Mouse (Mus musculus) forebrain, embryonic 13.5 days (tissue): ENCODE measurements around the gene Nubp1. TPM values are rescaled to one million over a fixed set of nuclear protein-coding genes. Genes with fewer than 3 reads are reported as not detected.

Source experiments
- ATAC-seq: fragments of 200-750 bp; cut with Nextera tagmentation; 2 replicates; pipeline ENCODE4 v1.8.0; 2017
- H3K27ac ChIP-seq: fragments of 300-500 bp; sonication (generic); 2 replicates; pipeline ENCODE4 v1.5.1; 2015; ENCODE audit warnings: inconsistent platforms, mild to moderate bottlenecking, moderate library complexity
- H3K27me3 ChIP-seq: fragments of 300-500 bp; sonication (generic); 2 replicates; pipeline ENCODE4 v1.6.1; 2015; ENCODE audit warnings: mild to moderate bottlenecking, inconsistent platforms
- H3K36me3 ChIP-seq: fragments of 300-500 bp; sonication (generic); 2 replicates; pipeline ENCODE4 v1.6.1; 2015; ENCODE audit warnings: mild to moderate bottlenecking, inconsistent platforms; ENCODE audit not compliant: poor library complexity, severe bottlenecking
- H3K4me1 ChIP-seq: fragments of 300-500 bp; sonication (generic); 2 replicates; pipeline ENCODE4 v1.6.1; 2015; ENCODE audit warnings: inconsistent platforms
- H3K4me2 ChIP-seq: fragments of 300-500 bp; sonication (generic); 2 replicates; pipeline ENCODE4 v1.6.1; 2015; ENCODE audit warnings: inconsistent platforms, mild to moderate bottlenecking, moderate library complexity
- H3K4me3 ChIP-seq: fragments of 300-500 bp; sonication (generic); 2 replicates; pipeline ENCODE4 v1.5.1; 2015; ENCODE audit warnings: mild to moderate bottlenecking, inconsistent platforms
- H3K9ac ChIP-seq: fragments of 300-500 bp; sonication (generic); 2 replicates; pipeline ENCODE4 v1.6.1; 2015; ENCODE audit warnings: mild to moderate bottlenecking, inconsistent platforms
- H3K9me3 ChIP-seq: fragments of 300-500 bp; sonication (generic); replicated peaks from 2 replicates; pipeline ENCODE4 v1.6.1; 2016; ENCODE audit warnings: inconsistent platforms
- WGBS: fragments of 180-500 bp; shearing (Covaris S2); methylation state at CpG from one replicate; pipeline ENCODE4 v1.1.7; 2015; 5-methylcytosine and 5-hydroxymethylcytosine counted together
- polyA plus RNA-seq: library from polyadenylated mRNA; unstranded; fragments of >200 nt; fragmentation: Nextera tagmentation; extraction: Ambion mirVana; gene quantifications from 2 replicates; pipeline ENCODE4 v1.2.1, GENCODE M21; 2015

The Nubp1 gene
- 51.9 and 56.4 TPM in 2 replicates for polyA plus RNA-seq

GRCm38 (mm10) chr16:10411764-10412746 lies at the start of gene Nubp1:
Nubp1 (plus strand) TSS chr16:10411948.
- WGBS, result 2% methylated on average over 56 of the region's 56 CpGs

GRCm38 (mm10) chr16:10363061-10363460 lies 48.7 kb upstream of the Nubp1 start:
- Histone ChIP-seq H3K36me3 (no peaks in the 10 kb centered on the region), H3K27me3 (peaks cover 4% of the 10 kb centered on the region; the same call in 1 of the 2 replicates), H3K27ac (no peak overlapping the region), H3K4me3 (no peak overlapping the region), H3K9me3 (no peaks in the 10 kb centered on the region), H3K9ac (no peak overlapping the region), H3K4me1 (peaks cover 14% of the 10 kb centered on the region), H3K4me2 (no peak overlapping the region)
- no peak for ATAC-seq
- 73% methylated on average over 1 of the region's 1 CpGs for WGBS

More at GRCm38 (mm10) chr16:10411764-10412746, at the start of gene Nubp1:
- Histone ChIP-seq H3K27ac (peak within 1 kb of the TSS; percentile 92), H3K27me3 (0 out of 2 replicates have a peak, but pooled peaks cover 5% of the 10 kb centered on the region), H3K4me1 (peaks cover 15% of the 10 kb centered on the region), H3K9ac (peak within 1 kb of the TSS; percentile 80), H3K36me3 (peaks cover 36% of the 10 kb centered on the region), H3K4me3 (peak within 1 kb of the TSS; percentile 63), H3K9me3 (peaks cover 4% of the 10 kb centered on the region; the same call in 1 of the 2 replicates), H3K4me2 (peak within 1 kb of the TSS; percentile 70)
- peak; percentile 97 for ATAC-seq

GRCm38 (mm10) chr16:10365796-10366195 lies 46.0 kb upstream of the Nubp1 start:
- H3K4me3 ChIP-seq, result no peak overlapping the region
- WGBS, result 78% methylated on average over 4 of the region's 4 CpGs
- no peaks in the 10 kb centered on the region for H3K36me3 ChIP-seq
- peak overlapping the region; percentile 35; the same call in 1 of the 2 replicates for H3K27ac ChIP-seq
- no peak for ATAC-seq
- H3K4me1 ChIP-seq, result peaks cover 16% of the 10 kb centered on the region
- 0 out of 2 replicates have a peak, but pooled peaks cover 4% of the 10 kb centered on the region for H3K27me3 ChIP-seq
- no peak overlapping the region for H3K4me2 ChIP-seq
- no peaks in the 10 kb centered on the region for H3K9me3 ChIP-seq
- H3K9ac ChIP-seq, result no peak overlapping the region

GRCm38 (mm10) chr16:10366240-10367217 lies 45.2 kb upstream of the Nubp1 start:
- WGBS, result 72% methylated on average over 14 of the region's 14 CpGs
- Histone ChIP-seq H3K9ac (0 out of 2 replicates have a peak overlapping the region, but pooled peaks have one; percentile 12), H3K36me3 (no peaks in the 10 kb centered on the region), H3K4me2 (no peak overlapping the region), H3K4me1 (peaks cover 16% of the 10 kb centered on the region), H3K4me3 (no peak overlapping the region), H3K27ac (peak overlapping the region; percentile 59), H3K9me3 (no peaks in the 10 kb centered on the region), H3K27me3 (no peaks in the 10 kb centered on the region)
- ATAC-seq, result peak; percentile 90

DNA sequence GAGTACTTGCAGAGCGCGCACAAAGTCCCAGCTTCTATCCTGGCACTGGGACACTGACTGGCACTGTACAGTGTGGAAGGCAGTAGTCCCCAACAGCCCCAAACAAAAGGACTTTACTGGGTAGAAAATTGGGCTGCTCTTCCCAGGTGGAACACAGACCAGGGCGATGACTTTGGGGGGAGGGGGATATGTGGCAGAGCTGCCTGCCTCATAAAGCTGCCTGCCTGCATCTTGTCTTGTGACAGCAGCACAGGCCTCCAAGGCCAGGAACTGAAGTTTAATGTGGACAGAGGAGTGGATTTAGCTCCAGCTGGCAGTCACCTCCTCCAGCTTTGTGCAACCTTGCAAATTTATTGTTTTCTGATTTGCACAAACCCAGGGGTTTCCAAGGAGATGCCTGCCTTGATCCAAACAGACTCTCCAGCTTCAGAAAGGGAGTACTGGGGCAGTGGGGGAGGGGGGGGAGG lies 42.2 kb upstream of the Nubp1 start:
- no peak overlapping the region for H3K9ac ChIP-seq
- ATAC-seq, result no peak
- no peak overlapping the region for H3K27ac ChIP-seq
- H3K27me3 ChIP-seq, result no peaks in the 10 kb centered on the region
- H3K36me3 ChIP-seq, result no peaks in the 10 kb centered on the region
- H3K4me1 ChIP-seq, result peaks cover 20% of the 10 kb centered on the region
- H3K9me3 ChIP-seq, result no peaks in the 10 kb centered on the region
- H3K4me3 ChIP-seq, result no peak overlapping the region
- WGBS, result 61% methylated on average over 3 of the region's 3 CpGs
- no peak overlapping the region for H3K4me2 ChIP-seq

DNA sequence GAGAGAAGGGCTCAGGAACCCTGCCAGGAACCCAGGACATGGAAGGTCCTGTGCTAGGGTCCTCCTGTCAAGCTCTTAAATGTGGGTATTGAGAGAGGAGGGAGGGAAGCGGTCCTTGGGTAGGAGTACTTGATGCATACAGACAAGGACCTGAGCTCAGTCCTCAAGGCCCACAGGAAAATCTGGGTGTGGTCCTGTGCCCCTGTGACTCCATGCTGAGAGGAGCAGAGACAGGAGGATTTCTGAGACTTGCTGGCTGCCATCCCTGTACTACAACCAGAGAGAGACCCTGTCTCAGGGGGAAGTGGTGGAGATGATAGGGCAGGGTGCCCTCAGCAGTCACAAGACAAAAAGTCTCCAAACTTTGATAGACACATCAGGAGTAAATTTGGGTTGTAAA lies 41.8 kb upstream of the Nubp1 start:
- no peaks in the 10 kb centered on the region for H3K36me3 ChIP-seq
- H3K4me3 ChIP-seq, result no peak overlapping the region
- no peaks in the 10 kb centered on the region for H3K9me3 ChIP-seq
- peaks cover 24% of the 10 kb centered on the region for H3K4me1 ChIP-seq
- no peak for ATAC-seq
- no peak overlapping the region; the same call in 1 of the 2 replicates for H3K27ac ChIP-seq
- H3K27me3 ChIP-seq, result no peaks in the 10 kb centered on the region
- WGBS, result 75% methylated on average over 1 of the region's 1 CpGs
- H3K9ac ChIP-seq, result no peak overlapping the region
- H3K4me2 ChIP-seq, result no peak overlapping the region

DNA sequence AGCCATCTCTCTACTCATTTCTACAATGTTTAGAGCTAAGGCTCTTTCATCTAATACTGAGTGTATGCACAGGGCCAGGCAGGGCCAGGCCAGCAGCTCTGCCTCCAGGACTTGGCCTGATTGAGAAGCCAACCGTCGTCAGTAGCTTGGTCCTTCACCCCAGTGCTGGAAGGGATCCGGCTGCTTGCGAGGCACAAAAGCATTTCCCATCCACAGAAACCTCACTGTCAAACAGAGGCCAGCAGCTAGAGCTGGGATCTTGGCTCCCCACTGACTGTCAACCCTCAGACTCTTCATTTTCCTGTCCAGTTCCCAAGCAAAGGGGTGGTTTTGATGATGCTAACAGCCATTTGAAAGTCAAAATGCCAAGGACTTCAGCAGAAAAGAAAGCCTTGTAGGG lies 39.4 kb upstream of the Nubp1 start:
- Histone ChIP-seq H3K4me3 (no peak overlapping the region), H3K4me2 (no peak overlapping the region), H3K27ac (no peak overlapping the region), H3K4me1 (peaks cover 14% of the 10 kb centered on the region), H3K9ac (no peak overlapping the region), H3K27me3 (no peaks in the 10 kb centered on the region), H3K36me3 (no peaks in the 10 kb centered on the region), H3K9me3 (no peaks in the 10 kb centered on the region)
- ATAC-seq, result no peak
- 78% methylated on average over 4 of the region's 4 CpGs for WGBS

GRCm38 (mm10) chr16:10374254-10375011 lies 37.3 kb upstream of the Nubp1 start:
- 18% methylated on average over 13 of the region's 13 CpGs for WGBS
- H3K27ac ChIP-seq, result no peak overlapping the region

DNA sequence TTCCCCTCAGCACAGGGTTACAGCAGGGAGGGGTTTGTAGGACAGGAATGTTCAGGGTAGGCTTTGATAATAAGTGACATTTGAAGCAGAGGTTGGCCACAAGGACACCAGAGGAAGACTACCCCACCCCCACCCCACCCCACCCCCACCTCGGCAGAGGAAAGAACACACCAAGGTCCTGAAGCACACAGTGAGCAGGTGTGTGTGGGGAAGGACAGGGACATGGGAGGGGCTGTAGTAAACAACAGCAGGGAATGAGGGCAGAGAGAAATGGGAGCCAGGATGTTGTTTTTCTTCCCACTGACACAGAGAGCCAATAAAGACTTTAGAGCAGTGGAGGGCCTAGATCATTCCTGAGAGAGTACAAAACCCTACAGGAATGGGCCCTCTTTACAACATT lies 34.5 kb upstream of the Nubp1 start:
- ATAC-seq, result no peak
- Histone ChIP-seq H3K27me3 (no peaks in the 10 kb centered on the region), H3K4me2 (no peak overlapping the region), H3K4me3 (no peak overlapping the region), H3K9ac (no peak overlapping the region), H3K27ac (no peak overlapping the region), H3K36me3 (no peaks in the 10 kb centered on the region), H3K9me3 (no peaks in the 10 kb centered on the region), H3K4me1 (peaks cover 11% of the 10 kb centered on the region)
- WGBS, result 68% methylated on average over 1 of the region's 1 CpGs

More at GRCm38 (mm10) chr16:10374254-10375011, 37.3 kb upstream of the Nubp1 start:
- Histone ChIP-seq H3K9ac (peak overlapping the region; percentile 37; the same call in 1 of the 2 replicates), H3K27me3 (no peaks in the 10 kb centered on the region), H3K36me3 (no peaks in the 10 kb centered on the region), H3K9me3 (no peaks in the 10 kb centered on the region), H3K4me2 (peak overlapping the region; percentile 58), H3K4me3 (peak overlapping the region; percentile 23), H3K4me1 (peaks cover 13% of the 10 kb centered on the region)
- ATAC-seq, result peak; percentile 90

GRCm38 (mm10) chr16:10379531-10379930 lies 32.2 kb upstream of the Nubp1 start:
- H3K9ac ChIP-seq, result no peak overlapping the region
- 70% methylated on average over 2 of the region's 2 CpGs for WGBS
- no peaks in the 10 kb centered on the region for H3K9me3 ChIP-seq
- H3K4me3 ChIP-seq, result no peak overlapping the region
- no peak overlapping the region for H3K27ac ChIP-seq
- no peaks in the 10 kb centered on the region for H3K36me3 ChIP-seq
- ATAC-seq, result no peak
- H3K27me3 ChIP-seq, result no peaks in the 10 kb centered on the region
- peaks cover 7% of the 10 kb centered on the region for H3K4me1 ChIP-seq
- H3K4me2 ChIP-seq, result no peak overlapping the region

DNA sequence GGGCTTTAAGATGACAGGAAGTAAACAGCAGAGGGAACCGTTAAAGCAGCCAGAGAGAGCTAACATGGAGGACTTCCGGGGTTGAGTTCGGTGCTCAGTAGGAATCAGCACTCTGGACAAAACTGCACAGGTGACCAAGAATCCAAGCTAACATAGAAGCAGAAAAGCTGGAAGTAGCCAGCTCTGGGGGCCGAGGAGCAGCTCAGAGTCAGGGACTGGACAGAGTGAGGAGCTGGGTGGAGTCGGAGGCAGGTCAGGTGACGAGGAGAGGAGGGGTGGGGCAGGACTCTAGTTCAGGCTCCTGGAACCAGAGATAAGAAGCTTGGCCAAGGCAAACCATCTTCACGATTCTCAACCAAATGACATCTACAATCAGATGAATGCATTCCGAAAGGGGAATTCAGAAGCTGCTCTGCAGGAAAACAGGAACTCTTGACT lies 27.7 kb upstream of the Nubp1 start:
- H3K4me3 ChIP-seq, result no peak overlapping the region
- ATAC-seq, result no peak
- no peaks in the 10 kb centered on the region for H3K36me3 ChIP-seq
- no peak overlapping the region for H3K27ac ChIP-seq
- H3K4me1 ChIP-seq, result no peaks in the 10 kb centered on the region
- no peaks in the 10 kb centered on the region for H3K9me3 ChIP-seq
- no peak overlapping the region for H3K9ac ChIP-seq
- H3K27me3 ChIP-seq, result no peaks in the 10 kb centered on the region
- H3K4me2 ChIP-seq, result 0 out of 2 replicates have a peak overlapping the region, but pooled peaks have one; percentile 10
- WGBS, result 42% methylated on average over 8 of the region's 8 CpGs
